Mouse (Mus musculus) ES-CJ7 (cell line): ENCODE measurements around the gene Gapdh.
A peak's percentile ranks its signal among the peaks of the same experiment; 100 is the strongest.
"Not testable (repeated sequence)": the region's sequence is repeated elsewhere in the genome, so short reads cannot be mapped to it uniquely, and the experiment has no call there.

Source experiments
- DNase-seq: peaks from one replicate; pipeline ENCODE4 v3.0.0; 2011; ENCODE audit warnings: low read depth, low spot score

The Gapdh gene

DNA sequence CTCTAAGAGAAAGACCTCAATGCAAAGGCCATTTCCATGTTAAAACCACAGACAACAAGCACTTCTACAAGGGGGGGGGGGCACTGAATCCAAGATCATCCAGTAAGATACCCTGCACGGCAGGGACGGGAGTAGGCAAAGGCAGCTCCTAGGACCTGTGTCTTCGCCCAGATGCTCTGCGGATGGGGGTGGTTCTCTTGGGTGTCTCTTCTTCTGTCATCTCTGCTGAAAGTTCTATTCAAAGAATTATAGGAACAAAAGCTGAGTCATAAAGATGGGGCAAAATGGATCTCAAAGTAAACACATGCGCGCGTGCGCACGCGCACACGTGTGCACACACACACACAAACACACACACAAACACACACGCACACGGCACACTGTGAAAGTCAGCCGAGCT lies 1.8 kb upstream of the Gapdh start:
- DNase-seq, result no peak

- DNase-seq, result peak; percentile 53
These were observed 789 bp upstream of the Gapdh start for GRCm38 (mm10) chr6:125166861-125167650.

GRCm38 (mm10) chr6:125165328-125165891 lies 857 bp downstream of the Gapdh start:
- DNase-seq, result peak; percentile 99

- DNase-seq, result peak; percentile 92
These were observed 1.5 kb downstream of the Gapdh start for GRCm38 (mm10) chr6:125164672-125165327.

GRCm38 (mm10) chr6:125163801-125164657 lies 2.2 kb downstream of the Gapdh start:
- DNase-seq, result peak; percentile 57

DNA sequence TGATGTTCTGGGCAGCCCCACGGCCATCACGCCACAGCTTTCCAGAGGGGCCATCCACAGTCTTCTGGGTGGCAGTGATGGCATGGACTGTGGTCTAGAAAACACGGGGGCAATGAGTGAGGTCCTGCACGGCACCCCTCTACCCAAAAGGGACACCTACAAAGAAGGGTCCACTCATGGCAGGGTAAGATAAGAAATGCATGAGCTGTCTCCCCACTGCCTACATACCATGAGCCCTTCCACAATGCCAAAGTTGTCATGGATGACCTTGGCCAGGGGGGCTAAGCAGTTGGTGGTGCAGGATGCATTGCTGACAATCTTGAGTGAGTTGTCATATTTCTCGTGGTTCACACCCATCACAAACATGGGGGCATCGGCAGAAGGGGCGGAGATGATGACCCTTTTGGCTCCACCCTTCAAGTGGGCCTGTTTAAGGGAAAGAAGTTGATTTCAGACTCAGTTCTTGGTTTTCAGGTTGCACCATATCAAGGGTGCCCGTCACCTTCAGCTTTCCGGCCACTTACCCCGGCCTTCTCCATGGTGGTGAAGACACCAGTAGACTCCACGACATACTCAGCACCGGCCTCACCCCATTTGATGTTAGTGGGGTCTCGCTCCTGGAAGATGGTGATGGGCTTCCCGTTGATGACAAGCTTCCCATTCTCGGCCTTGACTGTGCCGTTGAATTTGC lies 3.5 kb downstream of the Gapdh start:
- DNase-seq, result not testable (repeated sequence)

- peak; percentile 88 for DNase-seq
These were observed 4.3 kb downstream of the Gapdh start for GRCm38 (mm10) chr6:125161971-125162370.

- DNase-seq, result peak; percentile 96
These were observed 5.2 kb downstream of the Gapdh start for GRCm38 (mm10) chr6:125160854-125161760.

- DNase-seq, result no peak
These were observed 5.8 kb downstream of the Gapdh start for GRCm38 (mm10) chr6:125160558-125160853.

DNA sequence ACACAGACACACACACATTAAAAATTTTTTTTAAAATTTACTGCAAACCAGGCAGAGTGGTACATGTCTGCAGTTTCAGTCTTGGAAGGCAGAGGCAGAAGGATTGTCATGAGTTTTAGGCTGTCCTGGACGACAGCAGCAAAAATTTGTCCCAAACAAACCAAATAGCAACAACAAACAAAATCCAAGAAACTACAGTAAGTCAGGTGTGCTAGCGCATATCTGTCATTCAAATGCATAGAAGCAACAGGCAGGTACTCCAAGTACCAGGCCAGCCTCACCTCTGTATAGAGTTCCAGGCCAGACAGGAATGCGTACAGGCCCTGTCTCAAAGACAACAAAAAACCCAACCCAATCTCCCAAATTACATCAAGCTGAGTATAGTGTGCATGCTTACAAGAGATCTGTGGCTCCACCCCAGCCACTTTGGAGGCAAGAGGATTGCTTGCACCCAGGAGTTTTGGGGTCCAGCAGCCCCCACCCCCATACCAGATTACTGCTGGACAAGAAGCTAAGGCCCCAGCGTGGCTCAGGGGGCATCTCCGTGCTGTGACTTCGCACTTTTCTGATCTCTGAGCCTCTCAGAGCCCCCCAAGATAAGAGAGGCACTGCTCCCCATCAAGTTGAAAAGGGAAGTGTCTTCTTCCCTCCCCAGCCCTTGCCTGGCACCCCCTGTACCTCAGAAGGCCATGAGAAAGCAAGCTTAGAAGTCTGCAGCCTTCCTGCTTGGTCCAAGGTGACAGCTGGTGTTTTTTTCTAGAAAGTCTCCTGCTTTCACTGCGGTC lies 6.3 kb downstream of the Gapdh start:
- DNase-seq, result peak; percentile 49

GRCm38 (mm10) chr6:125158944-125159492 lies 7.2 kb downstream of the Gapdh start:
- no peak for DNase-seq

DNA sequence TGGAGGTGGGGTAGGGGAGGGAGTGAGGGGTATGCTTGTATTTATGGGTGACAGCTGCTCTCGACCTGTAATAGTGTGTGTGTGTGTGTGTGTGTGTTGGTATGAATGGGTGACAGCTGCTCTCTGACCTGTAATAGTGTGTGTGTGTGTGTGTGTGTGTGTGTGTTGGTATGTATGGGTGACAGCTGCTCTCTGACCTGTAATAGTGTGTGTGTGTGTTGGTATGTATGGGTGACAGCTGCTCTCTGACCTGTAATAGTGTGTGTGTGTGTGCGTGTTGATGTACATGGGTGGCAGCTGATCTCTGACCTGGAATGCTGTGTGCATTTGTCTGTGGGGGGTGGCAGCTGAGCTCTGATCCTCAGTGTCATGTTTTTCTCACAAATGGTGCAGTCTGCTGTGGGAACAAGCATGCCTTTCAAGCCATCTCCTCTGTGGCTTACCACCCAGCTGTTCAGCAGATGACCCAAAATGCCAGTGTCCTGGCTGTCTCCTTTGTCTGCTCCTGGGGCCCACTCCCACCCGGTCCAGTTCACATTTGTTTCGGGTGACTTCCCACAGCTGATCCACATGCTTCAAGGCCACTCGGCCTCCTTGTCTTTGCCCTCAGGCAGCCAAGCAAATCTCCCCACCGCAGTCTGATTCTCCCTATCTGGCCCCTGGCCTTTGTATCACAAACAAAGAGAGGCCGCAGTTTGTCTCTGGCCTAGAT lies 9.2 kb downstream of the Gapdh start:
- no peak for DNase-seq

DNA sequence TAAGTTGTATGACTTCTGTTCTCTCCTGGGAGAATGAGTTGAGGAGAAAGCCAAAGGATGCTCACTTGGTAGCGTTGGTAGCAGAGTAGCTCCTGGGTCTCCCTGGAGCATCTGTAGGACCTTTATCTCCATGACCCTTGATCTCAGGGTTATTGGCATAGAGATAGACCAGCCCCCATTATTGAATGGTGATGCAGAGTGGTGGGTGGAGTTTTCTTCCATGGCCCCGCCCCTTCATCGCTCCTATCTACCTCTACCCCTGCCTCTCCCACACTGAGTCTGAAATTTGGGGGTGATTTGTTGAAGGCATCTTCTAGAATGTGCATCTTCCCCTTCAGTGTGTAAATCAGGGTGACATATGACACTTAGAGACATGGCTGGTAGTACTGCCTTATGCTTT lies 9.8 kb downstream of the Gapdh start:
- no peak for DNase-seq

DNA sequence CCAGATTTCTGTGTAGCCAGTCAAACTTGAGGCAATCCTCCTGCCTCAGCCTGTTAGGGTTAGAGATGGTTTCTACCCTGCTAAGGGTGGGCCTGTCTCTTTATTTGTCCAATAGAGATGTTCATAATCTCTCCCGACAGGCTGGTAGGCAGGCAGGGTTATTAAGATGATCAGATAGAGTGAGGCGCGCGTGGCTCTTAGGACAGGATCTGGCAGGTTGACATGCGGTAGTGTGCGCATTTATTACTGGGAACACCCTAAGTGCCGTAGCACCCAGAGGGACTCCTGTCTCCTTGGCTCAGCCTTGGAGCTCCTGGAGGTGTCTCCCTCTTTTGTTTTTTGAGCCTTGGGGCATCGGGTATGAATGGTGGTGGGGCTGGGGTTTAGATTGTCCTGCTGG lies 11.0 kb downstream of the Gapdh start:
- DNase-seq, result no peak

- DNase-seq, result peak; percentile 74
These were observed 11.7 kb downstream of the Gapdh start for GRCm38 (mm10) chr6:125154550-125154949.

- DNase-seq, result no peak
These were observed 12.6 kb downstream of the Gapdh start for GRCm38 (mm10) chr6:125153682-125154081.

DNA sequence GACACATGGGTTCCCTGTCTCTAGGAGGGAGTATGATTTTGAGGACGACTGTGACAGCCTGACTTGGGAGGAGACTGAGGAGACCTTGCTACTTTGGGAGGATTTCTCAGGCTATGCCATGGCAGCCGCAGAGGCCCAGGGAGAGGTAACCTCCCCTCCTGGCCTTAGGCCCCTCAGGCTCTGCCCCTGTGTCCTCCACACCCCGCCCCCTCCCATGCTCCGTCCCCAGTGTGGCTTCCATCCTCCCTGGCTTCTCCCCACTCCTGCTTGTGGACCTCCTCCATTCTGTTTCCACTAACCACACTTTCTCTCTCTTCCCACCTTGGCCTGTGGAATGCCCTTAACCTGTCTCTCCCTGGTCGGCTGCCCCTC lies 13.3 kb downstream of the Gapdh start:
- DNase-seq, result no peak

GRCm38 (mm10) chr6:125152212-125153017 lies 13.9 kb downstream of the Gapdh start:
- no peak for DNase-seq
